Mouse (Mus musculus) gonadal fat pad, adult 2 months (tissue): ENCODE measurements around the gene Usp8. TPM values are rescaled to one million over a fixed set of nuclear protein-coding genes. Genes with fewer than 3 reads are reported as not detected.

ENCODE experiments used
- polyA plus RNA-seq: library from polyadenylated mRNA; depleted of rRNA; stranded (reverse); fragments of >200 nt; gene quantifications from 2 replicates; pipeline ENCODE4 v1.2.3, GENCODE M21; 2012; rRNA removed

The Usp8 gene
- polyA plus RNA-seq, 1 experiment: 24.6 TPM

Other genes starting within 250 kb of the Usp8 start
- gene Atp8b4, start 206.7 kb upstream of the Usp8 start, polyA plus RNA-seq: 0.45 and 0.51 TPM in 2 replicates
- gene Slc27a2, start 154.9 kb upstream of the Usp8 start, polyA plus RNA-seq: 9.9 and 19.9 TPM in 2 replicates
- gene Hdc, start 88.0 kb upstream of the Usp8 start, polyA plus RNA-seq: 5.2 and 7.6 TPM in 2 replicates
- gene Gabpb1, start 31.0 kb upstream of the Usp8 start, polyA plus RNA-seq: 6.8 and 8.6 TPM in 2 replicates
- gene Usp50, start 76.1 kb downstream of the Usp8 start, polyA plus RNA-seq: 1.8 and 3.0 TPM in 2 replicates
- gene Trpm7, start 168.9 kb downstream of the Usp8 start, polyA plus RNA-seq: 8.7 and 9.8 TPM in 2 replicates
- gene Sppl2a, start 225.9 kb downstream of the Usp8 start, polyA plus RNA-seq: 14.6 and 15.6 TPM in 2 replicates